Mouse (Mus musculus) small intestine, adult 2 months (tissue): Measurements from ENCODE around the gene Nup210l.

Source experiments
- CTCF ChIP-seq: fragments of 200-500 bp; IDR thresholded peaks from 2 replicates; pipeline ENCODE4 v1.5.1; 2012; ENCODE audit warnings: low read depth, mild to moderate bottlenecking, control low read depth, inconsistent platforms, low read length, moderate library complexity, mixed read lengths; ENCODE audit not compliant: insufficient replicate concordance, insufficient read length; ENCODE audit errors: extremely low read depth
- POLR2A ChIP-seq: fragments of 200-500 bp; IDR thresholded peaks from 2 replicates; pipeline ENCODE4 v1.6.1; 2012; ENCODE audit warnings: low read depth, mild to moderate bottlenecking, control low read depth, inconsistent platforms, low read length, moderate library complexity

- no peak for TF ChIP-seq POLR2A
- no peak for TF ChIP-seq CTCF
These were observed 91.7 kb downstream of the Nup210l start for GRCm38 (mm10) chr3:90195644-90196043.
